Mouse (Mus musculus) lung, adult 18-20 months (tissue): ENCODE results near the gene Gm4952.

Source experiments
- DNase-seq, 2 experiments: peaks; one replicate each; pipeline ENCODE4 v3.0.0; 2022; ENCODE audit warnings: mixed read lengths in 2 of 2

Gm4952 gene

GRCm38 (mm10) chr19:12599674-12600073 is at the start of gene Gm4952:
Gene Gm4952, plus strand, starts transcription at chr19:12599974.
- DNase-seq: no peak

DNA sequence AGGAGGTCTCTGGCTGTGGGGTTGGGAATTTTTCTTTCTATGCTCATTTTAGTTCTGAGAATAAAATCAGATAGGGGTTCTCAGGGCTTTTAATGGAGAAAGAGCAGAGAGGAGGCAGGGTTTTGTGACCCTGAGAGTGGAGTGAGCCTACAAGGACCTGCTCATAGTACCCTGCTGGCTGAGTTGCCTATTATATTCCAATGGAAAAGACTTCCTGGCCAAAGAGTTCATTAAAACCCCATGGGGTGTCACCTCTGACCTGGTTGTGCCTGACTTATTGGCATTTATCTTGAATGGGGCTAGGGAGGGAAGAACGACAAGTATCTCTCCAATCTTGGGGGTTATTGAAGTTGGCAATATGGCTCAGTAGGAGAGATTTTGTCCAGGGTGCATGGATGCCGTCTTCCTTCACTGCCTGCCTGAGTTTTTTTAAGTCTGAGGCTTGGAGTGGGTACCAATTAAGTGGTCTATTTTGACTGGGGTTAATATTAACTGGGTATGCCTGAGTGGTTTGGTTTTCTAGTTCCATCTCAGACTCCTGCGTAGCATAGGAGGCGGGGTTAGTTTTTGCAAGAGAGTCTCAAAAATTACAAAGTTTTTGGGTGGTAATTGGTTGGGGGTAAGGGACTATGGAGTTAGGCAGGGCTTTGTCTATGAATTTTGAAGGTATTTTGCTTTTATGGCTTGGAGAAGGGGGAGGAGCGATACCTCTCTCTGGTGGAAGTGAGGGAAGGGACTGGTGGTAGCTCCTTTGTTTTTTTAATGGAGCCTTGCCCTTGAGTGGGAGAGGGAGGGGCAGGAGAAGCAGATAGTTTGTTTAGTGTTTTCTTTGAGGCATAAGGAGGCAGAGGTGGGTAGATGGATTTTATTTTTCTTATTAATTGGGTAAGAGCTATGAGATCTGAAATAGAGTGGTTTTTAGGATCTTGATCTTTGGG is 49.5 kb upstream of the Gm4952 start:
- no peak for DNase-seq

DNA sequence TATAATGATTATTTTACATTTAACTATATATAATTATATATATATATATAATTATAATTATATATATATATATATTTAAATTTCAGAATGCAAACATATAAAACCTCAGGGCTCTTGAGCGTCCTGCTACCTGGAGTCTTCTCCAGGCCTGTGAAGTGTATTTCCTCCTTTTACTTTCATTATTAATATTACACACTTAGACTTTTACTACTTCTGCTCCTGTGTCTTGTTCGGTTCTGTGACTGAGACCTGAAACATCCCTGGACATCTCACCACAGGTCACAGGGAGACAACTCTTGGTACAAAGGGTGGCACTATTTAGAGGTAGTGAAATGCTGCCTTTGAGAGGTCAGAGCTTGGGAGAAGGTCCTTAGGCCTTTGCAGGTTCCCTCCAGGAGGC is 43.5 kb upstream of the Gm4952 start:
- DNase-seq: no peak

DNA sequence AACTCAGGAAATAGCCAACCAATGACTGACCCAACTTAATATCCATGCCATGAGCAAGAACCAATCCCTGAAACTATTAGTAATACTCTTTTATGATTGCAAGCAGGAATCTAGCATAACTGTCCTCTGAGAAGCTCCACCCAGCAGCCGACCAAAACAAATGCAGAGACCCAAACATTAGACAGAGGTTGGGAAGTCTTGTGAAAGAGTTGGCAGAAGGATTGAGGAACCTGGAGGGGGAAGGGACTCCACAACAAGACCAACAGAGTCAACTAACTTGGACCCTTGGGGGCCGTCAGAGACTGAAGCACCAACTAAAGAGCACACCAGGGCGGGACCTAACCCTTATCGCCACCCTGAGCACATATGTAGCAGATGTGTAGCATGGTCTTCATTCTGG is 41.6 kb upstream of the Gm4952 start:
- no peak for DNase-seq

DNA sequence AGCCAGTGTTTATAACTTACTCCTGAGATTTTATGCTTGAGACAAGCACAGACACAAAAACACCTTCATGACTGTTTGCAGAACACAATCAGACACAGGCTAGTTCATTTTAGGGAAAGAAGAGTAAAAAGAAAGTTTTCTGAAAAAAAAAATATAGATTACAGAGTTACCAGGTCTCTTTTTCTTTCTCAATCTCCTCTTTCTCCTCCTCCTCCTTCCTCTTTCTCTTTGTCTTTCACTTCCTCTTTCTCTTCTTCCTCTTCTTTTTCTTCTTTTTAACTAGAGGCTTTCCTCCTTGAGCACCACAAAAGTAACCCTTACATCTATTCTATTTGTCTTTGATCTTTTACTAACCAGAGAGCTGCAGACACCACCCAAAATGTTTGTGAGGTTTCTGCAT is 35.6 kb upstream of the Gm4952 start:
- DNase-seq: no peak

- no peak for DNase-seq
Observed at GRCm38 (mm10) chr19:12567011-12567410, 32.8 kb upstream of the Gm4952 start.

DNA sequence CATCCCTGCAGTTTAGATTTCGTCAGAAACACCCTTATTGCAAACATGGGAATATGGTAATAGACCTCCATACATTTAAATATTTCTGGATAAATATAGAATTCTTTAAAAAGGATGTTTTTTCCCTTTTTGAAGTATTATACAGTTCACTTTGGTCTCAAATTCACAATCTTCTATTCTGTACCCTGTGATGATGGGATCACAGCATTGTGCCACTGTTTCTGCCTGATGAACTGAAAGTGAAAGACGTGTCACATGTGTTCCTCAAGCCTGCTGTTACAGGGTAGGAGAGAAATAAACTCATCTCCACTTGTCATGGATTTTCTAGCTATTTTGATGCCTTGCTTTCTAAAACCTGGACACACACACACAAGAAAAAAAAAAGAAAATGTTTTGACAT is 28.9 kb upstream of the Gm4952 start:
- no peak for DNase-seq

GRCm38 (mm10) chr19:12571687-12572086 is 28.1 kb upstream of the Gm4952 start:
- no peak for DNase-seq

- no peak for DNase-seq
Observed at GRCm38 (mm10) chr19:12572614-12573265, 27.0 kb upstream of the Gm4952 start.

DNA sequence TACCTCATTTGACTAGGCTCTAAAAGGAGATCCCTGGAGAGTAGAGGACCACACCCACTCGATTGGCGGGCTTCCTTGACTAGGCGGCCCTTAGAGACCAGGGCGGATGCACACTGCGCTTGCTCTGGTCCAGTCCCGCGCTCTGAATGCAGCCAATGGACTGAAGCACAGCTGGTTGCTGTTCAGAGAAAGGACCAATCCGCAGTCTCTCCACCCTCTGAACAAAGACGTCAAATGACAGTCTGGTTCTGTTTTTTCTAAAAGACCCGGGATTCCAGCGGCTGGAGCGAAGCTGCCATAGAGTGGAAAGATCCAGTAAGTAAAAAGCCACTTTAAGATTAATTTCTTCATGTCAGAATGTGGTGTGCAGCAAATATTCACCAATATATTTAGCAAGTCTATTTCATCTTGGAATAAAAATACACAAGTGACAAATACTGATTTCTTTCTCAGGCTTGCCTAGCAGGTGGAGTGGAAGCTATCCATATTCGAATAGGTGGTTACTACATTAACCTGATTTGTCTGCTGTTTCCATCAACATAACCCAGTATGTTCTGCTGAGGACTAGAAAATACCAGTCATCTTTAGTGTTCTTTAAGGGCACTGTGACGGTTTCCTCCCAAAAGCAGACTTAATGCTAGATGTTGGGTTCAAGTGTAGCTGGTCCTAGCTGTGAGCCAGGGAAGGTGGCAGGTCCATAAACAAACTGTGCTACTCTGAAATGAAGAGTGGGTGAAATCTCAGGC is 26.3 kb upstream of the Gm4952 start:
- DNase-seq: peak; percentile 93 to 94

- peak; percentile 35 to 42 for DNase-seq
Observed at GRCm38 (mm10) chr19:12574012-12574407, 25.8 kb upstream of the Gm4952 start.

- DNase-seq: peak; percentile 30 to 42
Observed at GRCm38 (mm10) chr19:12575107-12575506, 24.7 kb upstream of the Gm4952 start.

DNA sequence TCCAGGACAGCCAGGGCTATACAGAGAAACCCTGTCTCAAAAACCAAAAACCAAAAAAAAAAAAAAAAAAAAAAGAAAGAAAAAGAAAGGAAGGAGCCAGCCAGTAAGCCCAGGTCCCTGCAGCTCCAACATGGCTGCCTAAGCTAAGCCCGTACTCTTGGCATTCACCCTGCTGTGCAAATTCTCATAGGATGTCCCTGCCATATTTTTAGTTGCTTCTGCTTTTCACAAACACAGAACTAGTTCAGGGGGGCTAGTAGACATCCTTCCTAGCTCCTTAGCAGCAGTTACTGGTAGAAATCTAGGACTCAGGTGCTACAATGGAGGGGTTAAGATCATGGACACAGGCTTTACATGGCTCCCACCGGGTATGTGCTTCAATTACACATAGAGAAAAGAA is 24.3 kb upstream of the Gm4952 start:
- DNase-seq: no peak

DNA sequence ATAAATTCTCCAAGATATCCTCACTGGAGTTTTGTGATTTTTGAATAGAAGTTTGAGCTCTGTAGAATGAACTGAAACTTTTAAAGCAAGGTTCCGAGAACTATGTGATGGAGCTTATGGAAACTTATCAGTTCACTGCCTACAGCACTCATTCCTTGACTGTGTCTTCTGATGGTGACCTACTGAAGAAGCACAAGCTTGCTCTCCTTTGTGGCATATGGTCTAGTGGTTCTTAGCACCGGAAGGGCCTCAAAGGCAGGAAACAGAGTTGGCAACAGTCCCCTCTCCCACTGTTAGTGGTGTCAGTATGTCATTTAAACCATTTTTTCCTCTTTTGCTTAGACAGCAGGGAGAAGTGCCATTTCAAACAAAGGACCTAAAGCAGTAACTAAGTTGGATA is 23.1 kb upstream of the Gm4952 start:
- no peak for DNase-seq

DNA sequence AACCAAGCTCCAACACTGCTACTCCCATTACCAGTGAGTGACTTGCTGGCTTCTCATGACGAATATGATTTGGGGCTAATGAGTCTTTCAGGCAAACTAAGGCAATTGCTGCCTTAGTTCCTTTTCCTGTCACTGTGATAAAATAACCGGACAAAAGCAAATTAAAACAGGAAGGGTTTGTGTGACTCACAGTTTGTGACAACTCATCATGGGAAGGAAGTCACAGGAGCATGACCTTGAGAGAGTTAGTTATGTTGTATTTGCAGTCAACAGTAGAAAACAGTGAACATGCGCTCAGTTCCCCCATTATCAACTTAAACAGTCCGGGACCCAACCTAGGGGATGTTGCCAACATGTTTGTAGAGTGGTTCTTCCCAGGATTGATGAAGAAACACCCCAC is 14.5 kb upstream of the Gm4952 start:
- no peak for DNase-seq

DNA sequence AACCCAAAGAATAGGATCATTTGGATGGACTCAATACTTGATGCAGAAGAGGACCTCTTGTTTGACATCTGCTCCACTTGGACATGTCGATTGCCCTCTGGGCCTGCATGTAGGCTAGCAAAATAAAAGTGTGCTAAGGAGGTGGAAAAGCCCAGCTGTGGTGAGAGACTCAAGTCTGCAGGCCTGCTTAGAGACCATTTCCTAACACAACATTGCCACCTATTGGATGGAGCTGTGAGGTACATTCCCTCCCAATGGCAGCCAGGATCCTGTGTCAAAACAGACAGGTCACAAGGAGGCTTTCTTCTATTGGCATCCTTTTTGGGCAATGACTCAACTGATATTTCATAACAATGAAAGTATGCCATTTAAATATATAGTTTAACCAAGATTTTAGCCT is 7.9 kb upstream of the Gm4952 start:
- peak; percentile 64 to 74 for DNase-seq

- DNase-seq: no peak
Observed at GRCm38 (mm10) chr19:12595135-12595529, 4.6 kb upstream of the Gm4952 start.

DNA sequence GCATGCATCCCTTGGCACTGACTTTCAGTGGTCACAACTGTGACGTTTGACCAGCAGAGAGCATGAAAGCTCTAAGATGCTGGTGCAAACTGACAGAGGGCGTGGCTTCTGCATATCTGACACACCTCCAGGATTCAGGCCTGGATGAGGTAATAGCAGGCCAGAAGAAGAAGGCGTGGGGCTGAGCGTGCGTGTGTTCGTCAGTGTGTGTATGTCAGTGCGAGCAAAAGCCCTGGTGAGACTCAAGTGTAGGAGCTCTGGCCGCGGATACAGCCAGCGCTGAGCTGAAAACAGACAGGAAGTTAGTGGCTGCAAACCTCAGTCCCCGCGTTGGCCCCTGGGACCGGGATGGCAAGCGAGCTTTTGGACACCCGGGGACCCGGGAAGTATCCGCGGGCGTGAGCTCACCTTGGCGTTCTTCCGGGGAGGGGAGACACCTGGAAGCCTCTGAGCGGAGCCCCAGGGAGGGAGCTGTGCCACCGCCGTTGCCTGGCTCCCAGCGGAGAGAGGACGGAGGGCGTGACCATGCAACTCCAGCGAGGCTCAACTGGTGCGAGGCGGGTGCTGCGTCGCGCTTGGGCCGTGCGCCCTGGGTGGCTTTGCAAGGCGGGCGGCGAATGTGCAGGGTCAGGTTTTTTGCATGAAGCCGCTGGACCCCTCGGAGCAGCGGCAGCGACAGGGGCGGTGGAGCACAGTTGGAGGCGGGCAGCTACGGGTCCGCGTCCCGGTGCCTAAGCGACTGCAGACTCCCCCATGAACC is 4.1 kb upstream of the Gm4952 start:
- peak; percentile 56 to 66 for DNase-seq

DNA sequence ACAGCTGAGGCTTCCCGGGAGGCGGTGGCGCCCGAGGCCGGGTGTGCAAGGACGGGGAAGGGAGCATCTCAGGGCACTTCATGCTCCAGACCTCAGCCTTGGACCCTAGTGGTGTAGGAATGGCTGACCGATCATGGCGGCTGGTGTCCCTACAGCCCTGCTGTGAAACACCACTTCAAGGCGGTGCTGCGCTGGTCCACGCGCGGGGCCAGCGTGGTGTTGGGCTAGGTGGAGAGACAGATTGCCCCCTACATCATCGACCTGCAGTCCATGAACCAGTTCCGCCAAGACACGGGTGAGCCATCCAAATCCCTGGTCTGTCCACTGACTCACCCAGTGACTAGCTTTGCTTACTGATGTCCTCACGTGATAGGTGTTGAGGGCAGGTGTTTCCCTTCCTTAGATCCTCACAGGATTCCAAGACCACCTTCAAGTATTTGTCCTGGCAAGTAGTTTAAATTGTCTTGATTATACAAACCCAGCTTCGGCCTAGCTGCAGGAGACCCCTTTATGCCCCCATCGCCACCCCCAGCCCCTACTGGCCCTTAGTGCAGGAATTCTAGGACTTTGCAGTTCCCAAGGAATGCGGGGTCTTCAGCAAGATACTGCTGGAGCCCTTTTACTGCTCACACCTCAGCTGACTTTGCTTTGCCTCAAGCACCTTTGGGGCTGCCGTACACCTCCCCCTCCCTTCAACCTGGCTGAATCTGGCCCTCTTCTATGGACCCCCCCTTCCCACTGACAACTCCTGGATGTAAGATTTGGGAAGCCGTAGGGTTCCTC is 3.3 kb upstream of the Gm4952 start:
- no peak for DNase-seq

DNA sequence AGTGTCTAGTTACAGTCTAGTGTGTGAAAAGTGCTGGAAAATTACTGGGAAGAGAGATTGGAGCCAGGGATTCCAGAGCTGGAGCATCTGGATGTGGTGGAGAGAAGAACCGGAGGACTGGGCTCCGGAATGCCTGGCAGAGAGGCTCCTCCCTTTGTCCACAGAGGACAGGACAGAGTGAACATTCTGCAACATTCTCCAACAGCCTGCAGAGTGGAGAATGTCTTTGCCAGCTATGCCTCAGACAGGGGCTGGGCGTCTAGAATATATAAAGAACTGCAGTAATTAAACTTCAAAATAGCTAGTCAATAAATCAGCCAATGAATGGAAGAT is 2.7 kb upstream of the Gm4952 start:
- DNase-seq: no peak

GRCm38 (mm10) chr19:12598674-12599073 is 1.1 kb upstream of the Gm4952 start:
- DNase-seq: no peak
